Mouse (Mus musculus) testis, adult 2 months (tissue): Measurements from ENCODE around the gene Ap3d1.

Experiments
- CTCF ChIP-seq: fragments of 200-500 bp; IDR thresholded peaks from 2 replicates; pipeline ENCODE4 v1.5.1; 2012; ENCODE audit warnings: low read depth, mild to moderate bottlenecking, inconsistent platforms, low read length, moderate library complexity; ENCODE audit not compliant: control insufficient read depth, insufficient read depth, insufficient replicate concordance
- POLR2A ChIP-seq: fragments of 200-500 bp; IDR thresholded peaks from 2 replicates; pipeline ENCODE4 v1.6.1; 2012; ENCODE audit warnings: low read depth, mild to moderate bottlenecking, inconsistent platforms, low read length, moderate library complexity; ENCODE audit not compliant: control insufficient read depth

GRCm38 (mm10) chr10:80682003-80682402 is 60.1 kb downstream of the Ap3d1 start:
- no peak for TF ChIP-seq CTCF
- TF ChIP-seq POLR2A, result no peak
